Mouse (Mus musculus): Measurements from ENCODE around the gene Tmem50b. TPM values are rescaled to one million over a fixed set of nuclear protein-coding genes. Genes with fewer than 3 reads are reported as not detected.

Gene Tmem50b
- polyA plus RNA-seq, 2 experiments, result 25.4 to 46.7 TPM

- no peaks in the 10 kb centered on the region for H3K27me3 ChIP-seq (ENCODE audit: control insufficient read depth, insufficient read depth, low read length)
- no peak for DNase-seq (ENCODE audit: low spot score)
- H3K4me3 ChIP-seq (replicated peaks; ENCODE audit: low read length), result no peak overlapping the region
- no peak for ATAC-seq (ENCODE audit: low FRiP score, low read depth)
- WGBS, result 92% methylated on average over 5 of the region's 5 CpGs
- no peak overlapping the region for H3K4me2 ChIP-seq (replicated peaks; ENCODE audit: low read depth, low read length, severe bottlenecking)
- no peaks in the 10 kb centered on the region for H3K4me1 ChIP-seq (ENCODE audit: control insufficient read depth, insufficient read depth, low read length)
- TF ChIP-seq POLR2A (IDR thresholded peaks at IDR 0.05; ENCODE audit: borderline replicate concordance, extremely low read depth, insufficient read depth, insufficient read length), result no peak
- H3K9me3 ChIP-seq (ENCODE audit: control insufficient read depth, low read length), result no peaks in the 10 kb centered on the region
- H3K9ac ChIP-seq (ENCODE audit: low read depth, low read length, severe bottlenecking), result no peak overlapping the region
- no peak overlapping the region for H3K27ac ChIP-seq (replicated peaks; ENCODE audit: low read depth, low read length)
- H3K36me3 ChIP-seq (ENCODE audit: control insufficient read depth, insufficient read depth, low read length), result peaks cover 49% of the 10 kb centered on the region
Measured at GRCm38 (mm10) chr16:91620185-91620584, 22.6 kb upstream of the Tmem50b start.

- peak; percentile 74 for DNase-seq (ENCODE audit: low spot score)
- H3K27ac ChIP-seq (replicated peaks; ENCODE audit: low read depth, low read length), result no peak within 1 kb of the TSS
- H3K36me3 ChIP-seq (ENCODE audit: control insufficient read depth, insufficient read depth, low read length), result peaks cover 38% of the 10 kb centered on the region
- no peaks in the 10 kb centered on the region for H3K27me3 ChIP-seq (ENCODE audit: control insufficient read depth, insufficient read depth, low read length)
- H3K9me3 ChIP-seq (ENCODE audit: control insufficient read depth, low read length), result no peaks in the 10 kb centered on the region
- H3K4me3 ChIP-seq (replicated peaks; ENCODE audit: low read length), result peak within 1 kb of the TSS; percentile 59
- no peak for TF ChIP-seq POLR2A (IDR thresholded peaks at IDR 0.05; ENCODE audit: borderline replicate concordance, extremely low read depth, insufficient read depth, insufficient read length)
- 9% methylated on average over 39 of the region's 39 CpGs for WGBS
- H3K9ac ChIP-seq (ENCODE audit: low read depth, low read length, severe bottlenecking), result peak within 1 kb of the TSS; percentile 62
- H3K4me1 ChIP-seq (ENCODE audit: control insufficient read depth, insufficient read depth, low read length), result no peaks in the 10 kb centered on the region
- ATAC-seq (ENCODE audit: low FRiP score, low read depth), result peak; percentile 90
- peak within 1 kb of the TSS; percentile 74 for H3K4me2 ChIP-seq (replicated peaks; ENCODE audit: low read depth, low read length, severe bottlenecking)
Measured at GRCm38 (mm10) chr16:91618511-91619501, 21.2 kb upstream of the Tmem50b start, which contains the start of gene Dnajc28. Dnajc28 (minus strand) TSS chr16:91619026.

- Histone ChIP-seq H3K9ac (ENCODE audit: low read depth, low read length, severe bottlenecking) (no peak overlapping the region), H3K36me3 (ENCODE audit: control insufficient read depth, insufficient read depth, low read length) (no peaks in the 10 kb centered on the region), H3K27me3 (ENCODE audit: control insufficient read depth, insufficient read depth, low read length) (no peaks in the 10 kb centered on the region), H3K4me1 (ENCODE audit: control insufficient read depth, insufficient read depth, low read length) (no peaks in the 10 kb centered on the region), H3K4me3 (replicated peaks; ENCODE audit: low read length) (no peak overlapping the region), H3K9me3 (ENCODE audit: control insufficient read depth, low read length) (no peaks in the 10 kb centered on the region), H3K4me2 (replicated peaks; ENCODE audit: low read depth, low read length, severe bottlenecking) (no peak overlapping the region), H3K27ac (replicated peaks; ENCODE audit: low read depth, low read length) (no peak overlapping the region)
- no peak for DNase-seq (ENCODE audit: low spot score)
- 82% methylated on average over 6 of the region's 6 CpGs for WGBS
- no peak for TF ChIP-seq POLR2A (IDR thresholded peaks at IDR 0.05; ENCODE audit: borderline replicate concordance, extremely low read depth, insufficient read depth, insufficient read length)
- ATAC-seq (ENCODE audit: low FRiP score, low read depth), result no peak
Measured at GRCm38 (mm10) chr16:91614552-91614951, 17.0 kb upstream of the Tmem50b start.

GRCm38 (mm10) chr16:91612525-91612924 is 14.9 kb upstream of the Tmem50b start:
- WGBS, result 70% methylated on average over 5 of the region's 5 CpGs
- no peak overlapping the region for H3K4me3 ChIP-seq (replicated peaks; ENCODE audit: low read length)
- no peaks in the 10 kb centered on the region for H3K9me3 ChIP-seq (ENCODE audit: control insufficient read depth, low read length)
- no peak for TF ChIP-seq POLR2A (IDR thresholded peaks at IDR 0.05; ENCODE audit: borderline replicate concordance, extremely low read depth, insufficient read depth, insufficient read length)
- H3K27me3 ChIP-seq (ENCODE audit: control insufficient read depth, insufficient read depth, low read length), result no peaks in the 10 kb centered on the region
- no peak for ATAC-seq (ENCODE audit: low FRiP score, low read depth)
- H3K36me3 ChIP-seq (ENCODE audit: control insufficient read depth, insufficient read depth, low read length), result no peaks in the 10 kb centered on the region
- H3K9ac ChIP-seq (ENCODE audit: low read depth, low read length, severe bottlenecking), result no peak overlapping the region
- no peak for DNase-seq (ENCODE audit: low spot score)
- H3K27ac ChIP-seq (replicated peaks; ENCODE audit: low read depth, low read length), result no peak overlapping the region
- no peaks in the 10 kb centered on the region for H3K4me1 ChIP-seq (ENCODE audit: control insufficient read depth, insufficient read depth, low read length)
- H3K4me2 ChIP-seq (replicated peaks; ENCODE audit: low read depth, low read length, severe bottlenecking), result no peak overlapping the region

- DNase-seq (ENCODE audit: low spot score) (no peak), ATAC-seq (ENCODE audit: low FRiP score, low read depth) (no peak)
- Histone ChIP-seq H3K9me3 (ENCODE audit: control insufficient read depth, low read length) (no peaks in the 10 kb centered on the region), H3K4me1 (ENCODE audit: control insufficient read depth, insufficient read depth, low read length) (no peaks in the 10 kb centered on the region), H3K27me3 (ENCODE audit: control insufficient read depth, insufficient read depth, low read length) (no peaks in the 10 kb centered on the region), H3K4me2 (replicated peaks; ENCODE audit: low read depth, low read length, severe bottlenecking) (no peak overlapping the region), H3K27ac (replicated peaks; ENCODE audit: low read depth, low read length) (no peak overlapping the region), H3K4me3 (replicated peaks; ENCODE audit: low read length) (no peak overlapping the region), H3K9ac (ENCODE audit: low read depth, low read length, severe bottlenecking) (no peak overlapping the region), H3K36me3 (ENCODE audit: control insufficient read depth, insufficient read depth, low read length) (no peaks in the 10 kb centered on the region)
- WGBS, result 64% methylated on average over 11 of the region's 11 CpGs
- no peak for TF ChIP-seq POLR2A (IDR thresholded peaks at IDR 0.05; ENCODE audit: borderline replicate concordance, extremely low read depth, insufficient read depth, insufficient read length)
Measured at GRCm38 (mm10) chr16:91611248-91611647, 13.6 kb upstream of the Tmem50b start.
